Mouse (Mus musculus) ES-Bruce4 (cell line): ENCODE results near the gene Ccr1l1.

Source experiments
- EP300 ChIP-seq: IDR thresholded peaks from 2 replicates; pipeline ENCODE4 v1.6.1; 2011; ENCODE audit warnings: low read depth, low read length; ENCODE audit not compliant: insufficient read depth
- POLR2A ChIP-seq: IDR thresholded peaks from one replicate; pipeline ENCODE4 v1.8.1; 2011; ENCODE audit warnings: low read length; ENCODE audit not compliant: insufficient read depth

- TF ChIP-seq EP300 = no peak
- no peak for TF ChIP-seq POLR2A
Observed at GRCm38 (mm10) chr9:123982720-123983119, 4.5 kb upstream of the Ccr1l1 start.
